ENCODE assay signal across 11 mouse cellular contexts in genomic region chr14:16605480-16605879, GRCm38 (mm10).
A peak's percentile ranks its signal among the peaks of the same experiment; 100 is the strongest.
DNase-seq lines count a peak whose midpoint lies in the region; ATAC-seq and TF ChIP-seq lines count a peak whose summit lies in the region.
"Had no signal": no experiment of that assay in that cellular context is flagged by ENCODE, and none has a peak within 500 bp of the region (broad histone marks: within the 10 kb centered on the region; RNA-seq: fewer than 3 reads in every experiment).

No protein-coding gene starts in this region.

- TF ChIP-seq CTCF in intestine, postnatal 0 days (IDR thresholded peaks at IDR 0.05; ENCODE audit: low read depth): peak; percentile 33

- H3K36me3 ChIP-seq in intestine, postnatal 0 days (ENCODE audit: control insufficient read depth, insufficient read depth): no peaks in the 10 kb centered on the region
- no peaks in the 10 kb centered on the region for H3K36me3 ChIP-seq in intestine, embryonic 15.5 days
- no peaks in the 10 kb centered on the region for H3K36me3 ChIP-seq in intestine, embryonic 16.5 days (ENCODE audit: control insufficient read depth, insufficient read depth, low read length)
- H3K36me3 ChIP-seq: neural tube, embryonic 13.5 days had no signal

- no peak overlapping the region for H3K9ac ChIP-seq in intestine, postnatal 0 days (ENCODE audit: low read depth, low read length)
- no peak overlapping the region for H3K9ac ChIP-seq in intestine, embryonic 15.5 days
- H3K9ac ChIP-seq in intestine, embryonic 16.5 days (ENCODE audit: low read depth, low read length): no peak overlapping the region
- H3K9ac ChIP-seq: neural tube, embryonic 13.5 days had no signal

- no peak overlapping the region for H3K4me3 ChIP-seq in intestine, postnatal 0 days (ENCODE audit: low read depth, low read length)
- H3K4me3 ChIP-seq in intestine, embryonic 15.5 days (replicated peaks): no peak overlapping the region
- no peak overlapping the region for H3K4me3 ChIP-seq in intestine, embryonic 16.5 days (ENCODE audit: low read length)
- H3K4me3 ChIP-seq: neural tube, embryonic 13.5 days had no signal

- peak; percentile 82 for DNase-seq in 3T3-L1 (ENCODE audit: low read depth, low spot score)
- peak; percentile 86 for DNase-seq in brain, adult 2 months (ENCODE audit: low read depth, low spot score)
- peak; percentile 40 for DNase-seq in embryo, embryonic 10.5 days (ENCODE audit: low spot score)
- DNase-seq in urinary bladder, adult 18-20 months (ENCODE audit: low spot score in 2 of 2): no peak
- no peak for DNase-seq in kidney, postnatal 25 days
- DNase-seq: lung, postnatal 4 days; thymus, postnatal 36 days had no signal

- H3K4me1 ChIP-seq in intestine, postnatal 0 days (replicated peaks; ENCODE audit: control insufficient read depth, insufficient read depth, low read length): no peaks in the 10 kb centered on the region
- H3K4me1 ChIP-seq in intestine, embryonic 15.5 days (replicated peaks): peaks cover 10% of the 10 kb centered on the region; the same call in 1 of the 2 replicates
- peaks cover 16% of the 10 kb centered on the region for H3K4me1 ChIP-seq in intestine, embryonic 16.5 days (ENCODE audit: control insufficient read depth, insufficient read depth, low read length)

- no peak overlapping the region for H3K4me2 ChIP-seq in intestine, postnatal 0 days (replicated peaks; ENCODE audit: low read depth)
- H3K4me2 ChIP-seq in intestine, embryonic 15.5 days (replicated peaks): no peak overlapping the region
- no peak overlapping the region for H3K4me2 ChIP-seq in intestine, embryonic 16.5 days (ENCODE audit: low read depth, low read length)
- H3K4me2 ChIP-seq: neural tube, embryonic 13.5 days had no signal

- ATAC-seq in intestine, postnatal 0 days: no peak
- no peak for ATAC-seq in intestine, embryonic 15.5 days
- no peak for ATAC-seq in intestine, embryonic 16.5 days

- no peaks in the 10 kb centered on the region for H3K27me3 ChIP-seq in intestine, postnatal 0 days (replicated peaks; ENCODE audit: control insufficient read depth, insufficient read depth, low read length)
- no peaks in the 10 kb centered on the region for H3K27me3 ChIP-seq in intestine, embryonic 15.5 days (replicated peaks)
- peaks cover 9% of the 10 kb centered on the region; the same call in 1 of the 2 replicates for H3K27me3 ChIP-seq in intestine, embryonic 16.5 days (replicated peaks; ENCODE audit: control insufficient read depth, insufficient read depth, low read length)
- H3K27me3 ChIP-seq: neural tube, embryonic 13.5 days had no signal

- no peak overlapping the region for H3K27ac ChIP-seq in intestine, postnatal 0 days (ENCODE audit: low read depth, low read length)
- H3K27ac ChIP-seq in intestine, embryonic 15.5 days: no peak overlapping the region
- H3K27ac ChIP-seq in intestine, embryonic 16.5 days (ENCODE audit: low read length): no peak overlapping the region
- H3K27ac ChIP-seq: neural tube, embryonic 13.5 days had no signal

- H3K9me3 ChIP-seq in intestine, postnatal 0 days (ENCODE audit: control insufficient read depth): no peaks in the 10 kb centered on the region
- no peaks in the 10 kb centered on the region for H3K9me3 ChIP-seq in intestine, embryonic 15.5 days
- no peaks in the 10 kb centered on the region for H3K9me3 ChIP-seq in intestine, embryonic 16.5 days (ENCODE audit: control insufficient read depth, low read length)
- H3K9me3 ChIP-seq: neural tube, embryonic 13.5 days had no signal

Comparison
In these comparisons a context has a peak if more than half of its experiments do, and no peak if none do; other contexts are left out.
1. DNase-seq: peak in 3T3-L1 (single experiment), brain, adult 2 months (single experiment) and embryo, embryonic 10.5 days (single experiment); none in urinary bladder, adult 18-20 months (0 of 2) and kidney, postnatal 25 days (0 of 2).